Mouse (Mus musculus): ENCODE measurements at regions not wholly inside any gene's neighbourhood (a gene's known extent, or its start where the extent isn't known, plus 50 kb on each side); places are given as distances from the start of the nearest gene placed in this dataset.

GRCm38 (mm10) chr8:50276346-50276745 lies 1432.6 kb upstream of the Tenm3 start:
- TF ChIP-seq CTCF (IDR thresholded peaks at IDR 0.05; ENCODE audit: low read depth, low read length), result no peak
- TF ChIP-seq POLR2A (IDR thresholded peaks at IDR 0.05; ENCODE audit: extremely low read depth, insufficient read depth, low read length), result no peak
